Mouse (Mus musculus): ENCODE data around the gene Fam53b. TPM values are rescaled to one million over a fixed set of nuclear protein-coding genes. Genes with fewer than 3 reads are reported as not detected.

Fam53b gene
- total RNA-seq, 2 experiments from 2014 or later: 41.2 to 71.7 TPM

DNA sequence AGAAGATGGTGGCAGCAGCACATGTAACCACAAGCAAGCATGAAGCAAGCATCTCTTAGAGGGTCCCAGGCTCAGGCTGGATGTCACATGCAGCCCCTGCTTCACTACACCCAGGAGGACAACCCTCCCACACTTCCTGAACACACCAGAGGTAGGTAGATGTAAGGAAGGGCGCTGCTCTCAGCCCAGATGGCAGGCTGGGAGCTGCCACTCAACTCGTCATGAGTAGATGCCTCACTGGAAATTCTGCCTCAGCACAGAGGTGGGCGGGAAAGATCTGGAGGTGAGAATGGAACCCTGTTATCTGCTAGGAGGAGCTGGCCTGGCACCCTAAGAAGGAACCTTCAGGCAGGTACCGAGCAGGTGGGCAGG is 45.7 kb downstream of the Fam53b start:
- no peak for DNase-seq (ENCODE audit: low spot score in 2 of 2)

GRCm38 (mm10) chr7:132767233-132767998 is 46.3 kb downstream of the Fam53b start:
- no peak for DNase-seq (ENCODE audit: low spot score in 2 of 2)

DNA sequence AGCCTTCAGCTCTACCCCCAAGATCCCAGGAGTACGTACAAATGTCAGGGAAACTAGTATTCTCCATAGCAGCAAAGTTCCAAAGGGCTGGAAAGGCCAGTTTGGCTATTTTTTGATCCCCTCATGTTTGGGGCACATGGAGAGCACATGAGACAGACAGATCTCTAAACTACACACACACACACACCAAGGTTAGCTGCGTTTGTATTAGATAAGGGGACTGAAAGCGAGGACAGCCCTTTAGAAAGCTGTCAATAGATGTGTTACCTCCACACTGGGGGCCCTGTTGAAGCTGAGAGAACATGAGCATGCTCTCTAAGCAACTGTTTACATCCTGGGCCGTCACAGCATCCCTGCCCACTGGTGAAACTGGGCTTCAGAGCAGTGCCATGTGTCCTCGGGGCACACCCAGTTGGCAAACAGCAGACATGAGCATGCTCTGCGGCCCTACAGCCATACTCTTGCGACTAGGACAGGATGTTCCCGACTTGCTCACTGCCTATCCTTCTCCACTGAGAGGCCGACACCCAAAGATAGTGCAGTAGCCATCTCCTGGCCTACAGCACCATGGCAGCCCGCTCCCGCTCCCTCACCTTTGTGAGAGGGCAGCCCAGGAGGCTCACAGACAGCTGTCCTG is 47.3 kb downstream of the Fam53b start:
- no peak for DNase-seq (ENCODE audit: low spot score in 2 of 2)

DNA sequence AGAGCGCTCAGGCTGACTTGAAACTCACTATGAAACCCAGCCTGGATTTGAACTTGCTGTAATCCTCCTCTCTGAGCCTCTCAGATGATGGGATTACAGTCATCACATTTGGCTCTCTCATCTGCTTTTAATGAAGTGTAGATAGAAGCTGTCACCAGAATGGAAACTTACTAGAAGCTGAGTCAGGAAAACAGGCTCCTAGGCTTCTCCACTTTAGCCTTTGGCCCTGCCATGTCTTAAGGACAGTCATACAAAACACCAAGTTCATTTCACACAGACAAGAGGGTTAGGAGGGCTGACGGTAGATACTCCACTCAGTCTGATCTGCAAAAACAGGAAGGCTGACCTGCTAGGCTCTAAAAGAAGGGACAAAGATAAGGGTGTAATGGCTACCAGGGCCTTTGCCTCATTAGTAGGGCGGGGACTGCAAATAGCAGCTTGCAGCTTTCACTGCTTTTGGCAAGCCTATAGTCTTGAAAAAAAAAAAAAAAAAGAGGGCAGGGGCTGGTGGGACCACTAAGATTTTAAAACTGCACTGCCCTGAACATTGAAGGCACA is 48.0 kb downstream of the Fam53b start:
- DNase-seq (ENCODE audit: low spot score in 2 of 2): no peak

- no peak for DNase-seq (ENCODE audit: low spot score in 2 of 2)
Measured at GRCm38 (mm10) chr7:132764896-132765491, 48.7 kb downstream of the Fam53b start.

DNA sequence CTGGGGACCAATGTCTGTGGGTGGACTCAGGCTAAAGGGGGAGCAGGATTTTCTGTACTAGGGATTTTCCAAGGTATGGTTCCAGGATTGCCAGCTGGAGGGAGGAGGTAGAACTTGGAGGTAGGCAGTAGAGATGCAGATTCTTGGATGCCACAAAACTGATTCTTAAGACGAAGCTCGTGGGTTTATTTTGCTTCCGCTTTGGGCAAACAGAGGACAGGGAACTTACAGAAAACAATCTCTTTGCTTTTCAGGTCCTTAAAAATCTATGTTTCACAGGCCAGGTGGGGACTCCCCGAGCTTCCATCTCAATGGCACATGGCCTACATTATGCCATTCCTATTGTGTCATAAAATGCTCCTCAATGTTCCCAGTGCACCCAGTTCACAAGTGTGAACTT is 49.4 kb downstream of the Fam53b start:
- DNase-seq (ENCODE audit: low spot score in 2 of 2): no peak

DNA sequence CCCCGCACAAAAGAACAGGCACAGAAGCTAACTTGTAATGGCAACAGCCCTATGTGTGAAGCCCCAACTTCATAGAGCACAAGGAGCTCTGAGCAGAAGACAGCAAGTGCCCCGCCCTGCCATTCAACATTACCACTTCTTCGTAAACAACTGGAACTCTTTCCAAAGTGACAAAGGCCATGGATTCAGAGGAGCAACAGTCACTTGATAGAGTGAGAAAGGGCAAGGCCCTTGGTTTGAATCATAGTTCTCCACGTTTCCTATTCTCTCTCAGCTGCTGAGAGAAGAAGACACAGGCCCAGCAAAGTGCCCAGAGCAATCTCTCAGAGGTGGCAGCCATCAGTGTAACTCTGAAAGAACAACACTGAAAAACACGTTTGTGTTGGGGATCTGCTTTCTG is 49.8 kb downstream of the Fam53b start:
- DNase-seq (ENCODE audit: low spot score in 2 of 2): no peak

DNA sequence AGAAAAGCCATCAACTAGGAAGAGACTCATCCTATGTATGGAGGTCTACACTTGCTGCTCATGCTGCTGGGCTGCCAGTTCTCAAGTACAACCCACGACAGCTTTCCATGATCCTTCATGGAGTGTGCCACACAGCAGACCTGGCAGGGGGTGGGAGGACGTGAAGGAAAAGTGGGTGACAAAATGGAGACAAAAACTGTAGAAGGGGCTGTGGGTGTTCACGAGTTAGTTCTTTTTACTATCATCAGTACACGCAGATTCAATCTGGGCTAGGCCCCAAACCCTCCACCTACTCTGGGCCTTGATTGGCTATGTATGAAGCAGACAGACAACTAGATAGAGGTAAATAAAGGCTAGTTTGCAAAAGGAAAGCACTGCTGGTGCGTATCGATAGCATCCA is 50.3 kb downstream of the Fam53b start:
- DNase-seq (ENCODE audit: low spot score in 2 of 2): no peak

GRCm38 (mm10) chr7:132761409-132761808 is 52.3 kb downstream of the Fam53b start:
- DNase-seq (ENCODE audit: low spot score in 2 of 2): no peak

- DNase-seq (ENCODE audit: low spot score in 2 of 2): no peak
Measured at GRCm38 (mm10) chr7:132760589-132761180, 53.0 kb downstream of the Fam53b start.

DNA sequence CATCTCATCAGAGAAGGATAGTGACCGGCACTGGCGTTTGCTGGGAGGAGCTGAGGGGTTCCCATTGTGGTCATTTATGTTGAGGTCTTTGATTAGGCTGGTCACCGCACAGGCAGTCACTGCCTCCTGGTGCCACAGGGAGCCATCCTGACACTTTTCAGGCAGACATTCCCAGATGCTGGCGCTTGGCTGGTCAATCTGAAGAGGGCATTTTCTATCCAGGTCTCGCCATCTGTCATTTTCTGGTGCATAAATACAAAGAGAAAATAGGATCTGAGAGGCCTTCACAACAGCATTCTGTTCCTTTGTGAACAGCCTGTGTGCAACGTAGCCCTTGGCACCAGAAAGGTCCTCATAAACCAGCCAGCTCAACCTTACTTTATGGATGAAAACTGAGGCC is 53.8 kb downstream of the Fam53b start:
- no peak for DNase-seq (ENCODE audit: low spot score in 2 of 2)

DNA sequence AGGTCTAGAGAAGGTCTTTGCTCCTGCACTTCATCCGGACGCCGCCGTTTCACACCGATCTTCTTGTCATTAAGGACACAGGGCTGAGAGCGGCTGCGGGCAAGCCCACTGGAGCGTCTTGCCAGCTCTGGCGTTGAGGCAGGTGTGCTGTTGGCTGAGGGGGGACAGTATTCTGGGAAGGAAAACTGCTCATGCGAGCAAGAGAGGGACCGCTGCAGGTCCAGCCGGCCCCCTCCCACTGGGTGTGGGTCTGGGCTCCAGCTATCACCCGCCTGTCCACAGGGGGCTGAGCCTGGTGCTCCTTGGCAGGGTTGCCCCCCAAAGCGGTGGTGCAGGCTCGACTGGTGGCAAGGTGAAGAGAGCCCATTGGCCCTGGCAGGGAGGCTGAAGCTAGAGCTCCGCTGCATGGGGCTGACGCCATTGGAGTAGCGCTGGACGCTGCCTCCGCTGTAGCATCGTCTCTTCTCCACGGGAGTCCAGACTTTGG is 54.2 kb downstream of the Fam53b start:
- DNase-seq (ENCODE audit: low spot score in 2 of 2): no peak

DNA sequence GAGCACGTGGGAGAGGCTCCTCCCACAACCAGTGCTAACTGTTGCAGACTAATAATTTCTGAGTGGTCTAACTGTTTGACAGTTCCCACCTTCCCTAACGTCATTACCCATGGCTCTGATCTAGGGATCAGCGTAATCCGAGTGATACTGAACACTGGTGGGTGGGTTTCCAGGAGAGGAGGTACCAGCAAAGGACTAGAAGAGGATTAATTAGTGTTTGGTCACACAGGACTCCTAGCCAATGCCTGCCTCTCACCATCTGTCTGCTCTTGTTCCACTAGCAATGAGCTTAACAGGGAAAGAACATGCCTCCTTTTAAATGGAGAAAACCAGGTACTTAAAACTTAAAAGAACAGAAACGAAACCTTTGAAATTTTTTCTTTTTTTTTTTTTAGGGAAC is 54.8 kb downstream of the Fam53b start:
- no peak for DNase-seq (ENCODE audit: low spot score in 2 of 2)

GRCm38 (mm10) chr7:132756325-132756724 is 57.4 kb downstream of the Fam53b start:
- DNase-seq (ENCODE audit: low spot score in 2 of 2): no peak

- no peak for DNase-seq (ENCODE audit: low spot score in 2 of 2)
Measured at GRCm38 (mm10) chr7:132754389-132754750, 59.3 kb downstream of the Fam53b start.

DNA sequence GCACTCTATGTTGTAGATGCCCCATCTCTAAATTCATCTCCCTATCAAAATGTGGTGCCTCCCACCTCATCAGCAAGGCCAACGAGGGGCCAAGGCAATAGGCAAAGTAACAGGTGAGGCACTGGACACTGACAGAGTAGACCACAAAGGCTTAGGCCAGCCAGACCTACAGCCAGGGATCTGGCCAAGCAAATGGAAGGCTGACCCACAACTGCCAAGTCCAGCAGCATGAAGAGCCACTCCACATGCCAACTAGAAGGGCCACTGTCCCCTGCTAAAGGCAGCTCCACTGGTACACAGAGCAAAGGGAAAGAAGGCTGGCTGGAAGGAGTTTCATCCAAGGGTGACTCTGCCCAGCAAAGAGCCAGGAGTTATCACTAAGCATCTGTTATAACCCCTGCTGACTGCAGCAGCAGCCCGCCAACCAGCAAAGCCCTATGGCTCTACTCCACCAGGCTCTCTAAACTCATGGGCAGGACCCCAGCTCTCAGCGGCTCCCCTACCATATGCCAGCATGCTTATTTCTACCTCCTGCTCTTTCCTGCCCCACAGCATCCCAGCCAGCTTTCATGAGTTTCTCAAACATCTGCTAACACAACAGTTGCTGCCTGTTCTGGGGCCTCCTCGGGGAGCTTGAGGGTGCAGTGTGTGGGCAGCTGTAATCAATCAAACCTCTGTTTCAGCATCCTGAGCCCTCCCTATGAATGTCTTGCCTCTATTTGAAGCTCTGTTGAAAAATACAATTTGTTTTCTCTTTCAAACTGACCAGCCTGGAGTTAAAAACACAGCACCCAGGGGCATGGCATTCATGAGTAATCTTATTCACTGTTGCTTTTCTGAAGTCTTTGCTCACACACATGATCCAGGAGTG is 59.9 kb downstream of the Fam53b start:
- DNase-seq (ENCODE audit: low spot score in 2 of 2): no peak

GRCm38 (mm10) chr7:132751716-132752115 is 62.0 kb downstream of the Fam53b start:
- DNase-seq (ENCODE audit: low spot score in 2 of 2): peak in 1 of 2 experiments; percentile 47

DNA sequence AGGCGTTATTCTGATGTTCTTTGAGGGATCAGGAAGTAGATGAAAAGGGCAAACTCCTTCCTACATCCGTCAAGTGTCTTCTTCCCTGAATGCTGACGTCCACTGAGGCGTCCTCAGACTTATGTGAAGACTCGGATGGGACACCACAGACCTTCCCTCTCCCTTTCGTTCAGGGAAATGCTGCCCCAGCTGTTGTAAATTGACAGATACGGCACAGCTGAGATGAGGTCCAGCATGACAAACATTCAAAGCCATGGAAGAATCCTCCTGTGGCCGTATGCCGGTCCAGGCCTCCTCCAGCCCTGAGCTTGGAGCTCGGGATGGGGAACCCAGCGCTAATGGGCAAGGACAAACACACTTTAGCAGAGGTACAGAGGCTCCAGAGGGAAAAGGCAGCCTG is 64.2 kb downstream of the Fam53b start:
- no peak for DNase-seq (ENCODE audit: low spot score in 2 of 2)

GRCm38 (mm10) chr7:132748076-132748769 is 65.5 kb downstream of the Fam53b start:
- no peak for DNase-seq (ENCODE audit: low spot score in 2 of 2)

DNA sequence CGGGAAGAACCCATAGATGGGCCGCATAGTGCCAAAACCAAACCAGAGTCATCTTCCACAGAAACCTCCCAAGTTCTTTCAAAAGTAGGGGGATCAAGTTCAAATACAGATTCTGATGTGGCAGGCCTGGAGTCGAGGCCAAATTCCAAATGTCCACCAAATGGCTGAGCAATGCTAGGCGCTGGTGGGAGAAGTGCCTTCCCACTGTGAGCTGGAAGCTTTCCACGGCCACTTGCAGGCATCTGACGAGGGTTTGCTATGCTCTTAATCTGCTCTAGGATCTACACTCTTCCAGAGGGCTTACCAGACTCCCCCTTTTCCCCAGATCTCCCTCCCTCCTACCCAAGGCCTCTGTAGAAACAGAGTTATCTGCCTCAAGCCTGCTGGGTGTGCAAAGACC is 66.6 kb downstream of the Fam53b start:
- no peak for DNase-seq (ENCODE audit: low spot score in 2 of 2)

Measured in adrenal gland, adult 18-20 months (tissue).